Mouse (Mus musculus) neural tube, embryonic 12.5 days (tissue): Measurements from ENCODE around the gene Ppm1k. TPM values are rescaled to one million over a fixed set of nuclear protein-coding genes. Genes with fewer than 3 reads are reported as not detected.
"Not testable (repeated sequence)": the region's sequence is repeated elsewhere in the genome, so short reads cannot be mapped to it uniquely, and the experiment has no call there.

Source experiments
- ATAC-seq: fragments of 200-750 bp; cut with Nextera tagmentation; 2 replicates; pipeline ENCODE4 v1.8.0; 2017; ENCODE audit warnings: low read depth, mild to moderate bottlenecking, moderate TSS enrichment, moderate library complexity; ENCODE audit not compliant: low FRiP score
- H3K27ac ChIP-seq: fragments of 300-500 bp; sonication (generic); 2 replicates; pipeline ENCODE4 v1.5.1; 2016
- H3K27me3 ChIP-seq: fragments of 300-500 bp; sonication (generic); replicated peaks from 2 replicates; pipeline ENCODE4 v1.6.1; 2016; ENCODE audit warnings: mild to moderate bottlenecking
- H3K36me3 ChIP-seq: fragments of 300-500 bp; sonication (generic); 2 replicates; pipeline ENCODE4 v1.6.1; 2016; ENCODE audit warnings: mild to moderate bottlenecking
- H3K4me1 ChIP-seq: fragments of 300-500 bp; sonication (generic); 2 replicates; pipeline ENCODE4 v1.6.1; 2016
- H3K4me2 ChIP-seq: fragments of 300-500 bp; sonication (generic); replicated peaks from 2 replicates; pipeline ENCODE4 v1.6.1; 2016; ENCODE audit warnings: mild to moderate bottlenecking
- H3K4me3 ChIP-seq: fragments of 300-500 bp; sonication (generic); 2 replicates; pipeline ENCODE4 v1.5.1; 2016
- H3K9ac ChIP-seq: fragments of 300-500 bp; sonication (generic); 2 replicates; pipeline ENCODE4 v1.6.1; 2016; ENCODE audit warnings: mild to moderate bottlenecking
- H3K9me3 ChIP-seq: fragments of 300-500 bp; sonication (generic); 2 replicates; pipeline ENCODE4 v1.6.1; 2016; ENCODE audit warnings: mild to moderate bottlenecking
- WGBS: fragments of 180-500 bp; shearing (Covaris S2); methylation state at CpG from one replicate; pipeline ENCODE4 v1.1.7; 2016; 5-methylcytosine and 5-hydroxymethylcytosine counted together
- polyA plus RNA-seq: library from polyadenylated mRNA; unstranded; fragments of >200 nt; fragmentation: Nextera tagmentation; extraction: Ambion mirVana; gene quantifications from 2 replicates; pipeline ENCODE4 v1.2.1, GENCODE M21; 2016

The Ppm1k gene
- polyA plus RNA-seq, 1 experiment from 2014 or later = 7.1 TPM

GRCm38 (mm10) chr6:57543591-57543990 lies 8.3 kb upstream of the Ppm1k start:
- not testable (repeated sequence) for H3K4me2 ChIP-seq, H3K4me1 ChIP-seq, H3K36me3 ChIP-seq

GRCm38 (mm10) chr6:57541737-57542335 lies 6.6 kb upstream of the Ppm1k start:
- Histone ChIP-seq H3K36me3 (no peaks in the 10 kb centered on the region), H3K9ac (no peak overlapping the region), H3K4me3 (no peak overlapping the region), H3K4me1 (no peaks in the 10 kb centered on the region), H3K27me3 (no peaks in the 10 kb centered on the region), H3K27ac (no peak overlapping the region), H3K9me3 (no peaks in the 10 kb centered on the region), H3K4me2 (no peak overlapping the region)
- WGBS = 95% methylated on average over 1 of the region's 1 CpGs
- no peak for ATAC-seq

More at GRCm38 (mm10) chr6:57543591-57543990, 8.3 kb upstream of the Ppm1k start:
- not testable (repeated sequence) for H3K27me3 ChIP-seq, ATAC-seq, H3K9ac ChIP-seq, H3K27ac ChIP-seq, H3K9me3 ChIP-seq, H3K4me3 ChIP-seq

GRCm38 (mm10) chr6:57540950-57541498 lies 5.8 kb upstream of the Ppm1k start:
- no peaks in the 10 kb centered on the region for H3K9me3 ChIP-seq
- H3K4me1 ChIP-seq = no peaks in the 10 kb centered on the region
- WGBS = 80% methylated on average over 5 of the region's 5 CpGs
- H3K36me3 ChIP-seq = no peaks in the 10 kb centered on the region
- no peak overlapping the region for H3K9ac ChIP-seq
- H3K4me3 ChIP-seq = no peak overlapping the region
- no peak overlapping the region for H3K27ac ChIP-seq
- H3K4me2 ChIP-seq = no peak overlapping the region
- no peaks in the 10 kb centered on the region for H3K27me3 ChIP-seq
- ATAC-seq = no peak

GRCm38 (mm10) chr6:57537887-57538286 lies 2.6 kb upstream of the Ppm1k start:
- no peaks in the 10 kb centered on the region for H3K36me3 ChIP-seq
- no peak overlapping the region for H3K4me3 ChIP-seq
- H3K27ac ChIP-seq = no peak overlapping the region
- 91% methylated on average over 5 of the region's 5 CpGs for WGBS
- H3K27me3 ChIP-seq = no peaks in the 10 kb centered on the region
- ATAC-seq = no peak
- H3K4me1 ChIP-seq = peaks cover 9% of the 10 kb centered on the region; the same call in 1 of the 2 replicates
- no peak overlapping the region for H3K9ac ChIP-seq
- H3K4me2 ChIP-seq = no peak overlapping the region
- no peaks in the 10 kb centered on the region for H3K9me3 ChIP-seq

- H3K27ac ChIP-seq = no peak overlapping the region
- H3K27me3 ChIP-seq = no peaks in the 10 kb centered on the region
- H3K36me3 ChIP-seq = no peaks in the 10 kb centered on the region
- H3K9me3 ChIP-seq = no peaks in the 10 kb centered on the region
- 29% methylated on average over 14 of the region's 14 CpGs for WGBS
- peak; percentile 71 for ATAC-seq
- peaks cover 9% of the 10 kb centered on the region; the same call in 1 of the 2 replicates for H3K4me1 ChIP-seq
- H3K4me3 ChIP-seq = peak overlapping the region; percentile 61
- H3K9ac ChIP-seq = peak overlapping the region; percentile 40; the same call in 1 of the 2 replicates
- peak overlapping the region; percentile 84 for H3K4me2 ChIP-seq
Observed at GRCm38 (mm10) chr6:57535971-57536669, 852 bp upstream of the Ppm1k start.

GRCm38 (mm10) chr6:57534611-57535286 lies 519 bp downstream of the Ppm1k start:
- peaks cover 9% of the 10 kb centered on the region; the same call in 1 of the 2 replicates for H3K4me1 ChIP-seq
- H3K4me2 ChIP-seq = peak overlapping the region; percentile 84
- no peaks in the 10 kb centered on the region for H3K27me3 ChIP-seq
- whole genome bisulfite sequencing = 1% methylated on average over 31 of the region's 31 CpGs
- H3K36me3 ChIP-seq = no peaks in the 10 kb centered on the region
- no peak overlapping the region for H3K27ac ChIP-seq
- H3K9ac ChIP-seq = peak overlapping the region; percentile 73
- H3K4me3 ChIP-seq = peak overlapping the region; percentile 61
- peak; percentile 48 for ATAC-seq
- H3K9me3 ChIP-seq = no peaks in the 10 kb centered on the region

GRCm38 (mm10) chr6:57534231-57534610 lies 1.0 kb downstream of the Ppm1k start:
- Histone ChIP-seq H3K36me3 (no peaks in the 10 kb centered on the region), H3K4me3 (peak overlapping the region; percentile 61), H3K27me3 (no peaks in the 10 kb centered on the region), H3K9me3 (no peaks in the 10 kb centered on the region), H3K4me2 (peak overlapping the region; percentile 84), H3K4me1 (peaks cover 9% of the 10 kb centered on the region; the same call in 1 of the 2 replicates), H3K27ac (no peak overlapping the region), H3K9ac (peak overlapping the region; percentile 73)
- no peak for ATAC-seq
- 8% methylated on average over 8 of the region's 8 CpGs for WGBS

GRCm38 (mm10) chr6:57533410-57533809 lies 1.9 kb downstream of the Ppm1k start:
- Histone ChIP-seq H3K27ac (no peak overlapping the region), H3K9me3 (no peaks in the 10 kb centered on the region), H3K9ac (0 out of 2 replicates have a peak overlapping the region, but pooled peaks have one; percentile 73), H3K4me3 (no peak overlapping the region), H3K36me3 (no peaks in the 10 kb centered on the region), H3K27me3 (no peaks in the 10 kb centered on the region), H3K4me1 (peaks cover 9% of the 10 kb centered on the region; the same call in 1 of the 2 replicates), H3K4me2 (peak overlapping the region; percentile 84)
- no peak for ATAC-seq
- WGBS = 79% methylated on average over 2 of the region's 2 CpGs

GRCm38 (mm10) chr6:57532022-57532421 lies 3.2 kb downstream of the Ppm1k start:
- H3K36me3 ChIP-seq = no peaks in the 10 kb centered on the region
- no peak overlapping the region for H3K9ac ChIP-seq
- peaks cover 9% of the 10 kb centered on the region; the same call in 1 of the 2 replicates for H3K4me1 ChIP-seq
- no peaks in the 10 kb centered on the region for H3K9me3 ChIP-seq
- H3K27me3 ChIP-seq = no peaks in the 10 kb centered on the region
- ATAC-seq = no peak
- WGBS = 90% methylated on average over 1 of the region's 1 CpGs
- H3K4me3 ChIP-seq = no peak overlapping the region
- no peak overlapping the region for H3K4me2 ChIP-seq
- H3K27ac ChIP-seq = no peak overlapping the region

GRCm38 (mm10) chr6:57531441-57531840 lies 3.8 kb downstream of the Ppm1k start:
- Histone ChIP-seq H3K27me3 (no peaks in the 10 kb centered on the region), H3K9me3 (no peaks in the 10 kb centered on the region), H3K4me3 (no peak overlapping the region), H3K36me3 (no peaks in the 10 kb centered on the region), H3K9ac (no peak overlapping the region), H3K27ac (no peak overlapping the region), H3K4me2 (no peak overlapping the region), H3K4me1 (peaks cover 9% of the 10 kb centered on the region; the same call in 1 of the 2 replicates)
- 89% methylated on average over 1 of the region's 1 CpGs for WGBS
- no peak for ATAC-seq

- Histone ChIP-seq H3K9me3 (no peaks in the 10 kb centered on the region), H3K4me2 (no peak overlapping the region), H3K27ac (no peak overlapping the region), H3K9ac (no peak overlapping the region), H3K4me3 (no peak overlapping the region), H3K36me3 (no peaks in the 10 kb centered on the region), H3K27me3 (no peaks in the 10 kb centered on the region), H3K4me1 (peaks cover 9% of the 10 kb centered on the region; the same call in 1 of the 2 replicates)
- no peak for ATAC-seq
- WGBS = 83% methylated on average over 4 of the region's 4 CpGs
Observed at GRCm38 (mm10) chr6:57531011-57531410, 4.3 kb downstream of the Ppm1k start.

- 93% methylated on average over 1 of the region's 1 CpGs for WGBS
Observed at GRCm38 (mm10) chr6:57529336-57529845, 5.9 kb downstream of the Ppm1k start.

More at GRCm38 (mm10) chr6:57529336-57529845, 5.9 kb downstream of the Ppm1k start:
- no peak overlapping the region for H3K4me2 ChIP-seq
- ATAC-seq = no peak
- H3K27ac ChIP-seq = no peak overlapping the region
- peaks cover 8% of the 10 kb centered on the region; the same call in 1 of the 2 replicates for H3K4me1 ChIP-seq
- no peaks in the 10 kb centered on the region for H3K9me3 ChIP-seq
- H3K36me3 ChIP-seq = no peaks in the 10 kb centered on the region
- no peak overlapping the region for H3K4me3 ChIP-seq
- no peaks in the 10 kb centered on the region for H3K27me3 ChIP-seq
- no peak overlapping the region for H3K9ac ChIP-seq
